Mouse (Mus musculus) limb, embryonic 12.5 days (tissue): ENCODE data around the gene Rasl11a. TPM values are rescaled to one million over a fixed set of nuclear protein-coding genes. Genes with fewer than 3 reads are reported as not detected.
"Not testable (repeated sequence)": the region's sequence is repeated elsewhere in the genome, so short reads cannot be mapped to it uniquely, and the experiment has no call there.

Experiments
- ATAC-seq: fragments of 200-750 bp; cut with Nextera tagmentation; 2 replicates; pipeline ENCODE4 v1.8.0; 2017; ENCODE audit warnings: low read depth, moderate TSS enrichment; ENCODE audit not compliant: insufficient number of reproducible peaks, insufficient read depth, low FRiP score, low TSS enrichment
- H3K27ac ChIP-seq: fragments of 300-500 bp; sonication (generic); 2 replicates; pipeline ENCODE4 v1.5.1; 2016; ENCODE audit warnings: mild to moderate bottlenecking, moderate library complexity
- H3K27me3 ChIP-seq: fragments of 300-500 bp; sonication (generic); 2 replicates; pipeline ENCODE4 v1.6.1; 2016; ENCODE audit warnings: mild to moderate bottlenecking, moderate library complexity
- H3K36me3 ChIP-seq: fragments of 300-500 bp; sonication (generic); 2 replicates; pipeline ENCODE4 v1.6.1; 2016; ENCODE audit warnings: mild to moderate bottlenecking, moderate library complexity
- H3K4me1 ChIP-seq: fragments of 300-500 bp; sonication (generic); replicated peaks from 2 replicates; pipeline ENCODE4 v1.6.1; 2016
- H3K4me2 ChIP-seq: fragments of 300-500 bp; sonication (generic); 2 replicates; pipeline ENCODE4 v1.6.1; 2016; ENCODE audit warnings: mild to moderate bottlenecking, moderate library complexity
- H3K4me3 ChIP-seq: fragments of 300-500 bp; sonication (generic); replicated peaks from 2 replicates; pipeline ENCODE4 v1.5.1; 2016; ENCODE audit warnings: mild to moderate bottlenecking
- H3K9ac ChIP-seq: fragments of 300-500 bp; sonication (generic); replicated peaks from 2 replicates; pipeline ENCODE4 v1.6.1; 2016; ENCODE audit warnings: mild to moderate bottlenecking, moderate library complexity
- H3K9me3 ChIP-seq: fragments of 300-500 bp; sonication (generic); 2 replicates; pipeline ENCODE4 v1.6.1; 2016; ENCODE audit warnings: mild to moderate bottlenecking, moderate library complexity
- WGBS: fragments of 180-500 bp; shearing (Covaris S2); methylation state at CpG from one replicate; pipeline ENCODE4 v1.1.7; 2016; 5-methylcytosine and 5-hydroxymethylcytosine counted together
- polyA plus RNA-seq: library from polyadenylated mRNA; unstranded; fragments of >200 nt; fragmentation: Nextera tagmentation; extraction: Ambion mirVana; gene quantifications from 2 replicates; pipeline ENCODE4 v1.2.1, GENCODE M21; 2016

Rasl11a gene
- polyA plus RNA-seq, 1 experiment from 2014 or later, result 21.8 TPM

DNA sequence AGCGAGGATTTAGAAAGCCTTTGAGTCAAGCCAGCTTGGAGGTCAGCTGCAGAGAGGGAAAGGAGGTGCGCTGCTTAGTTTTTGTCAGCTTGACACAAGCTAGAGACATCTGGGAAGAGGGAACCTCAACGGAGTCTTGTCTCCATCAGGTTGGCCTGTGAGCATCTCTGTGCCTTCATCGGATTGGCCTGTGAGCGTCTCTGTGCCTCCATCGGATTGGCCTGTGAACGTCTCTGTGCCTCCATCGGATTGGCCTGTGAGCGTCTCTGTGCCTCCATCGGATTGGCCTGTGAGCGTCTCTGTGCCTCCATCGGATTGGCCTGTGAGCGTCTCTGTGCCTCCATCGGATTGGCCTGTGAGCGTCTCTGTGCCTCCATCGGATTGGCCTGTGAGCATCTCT, 50.8 kb downstream of the Rasl11a start:
- not testable (repeated sequence) for ATAC-seq, H3K4me2 ChIP-seq, H3K4me3 ChIP-seq, H3K9me3 ChIP-seq, H3K9ac ChIP-seq, H3K4me1 ChIP-seq, H3K27ac ChIP-seq, H3K27me3 ChIP-seq, H3K36me3 ChIP-seq
- 90% methylated on average over 14 of the region's 16 CpGs for WGBS

DNA sequence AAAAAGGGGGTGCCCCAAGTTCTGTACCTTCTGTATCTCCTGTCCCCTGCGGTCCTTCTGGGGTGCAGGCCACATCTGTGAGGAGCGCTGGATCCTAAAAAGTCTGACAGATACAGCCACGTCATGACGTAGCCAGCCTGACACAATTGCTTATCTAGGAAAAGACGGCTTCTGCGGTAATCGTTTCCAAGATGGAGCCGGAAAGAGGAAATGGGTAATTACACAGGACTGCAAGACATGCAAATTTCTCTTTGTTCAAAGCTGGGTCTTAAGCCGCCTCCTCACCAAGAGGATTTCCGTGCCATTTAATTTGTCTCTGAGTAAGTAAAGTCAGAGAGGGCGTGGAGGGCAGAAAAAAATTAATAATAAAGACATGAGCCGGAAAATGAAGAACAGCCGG, 52.1 kb downstream of the Rasl11a start:
- Histone ChIP-seq H3K4me3 (no peak overlapping the region), H3K4me1 (no peaks in the 10 kb centered on the region), H3K9ac (no peak overlapping the region), H3K27ac (no peak overlapping the region), H3K27me3 (no peaks in the 10 kb centered on the region), H3K36me3 (no peaks in the 10 kb centered on the region), H3K4me2 (no peak overlapping the region), H3K9me3 (no peaks in the 10 kb centered on the region)
- 70% methylated on average over 13 of the region's 13 CpGs for whole genome bisulfite sequencing
- no peak for ATAC-seq

Other genes with a start within 250 kb of the Rasl11a start
- gene Usp12, start 50.1 kb upstream of the Rasl11a start, polyA plus RNA-seq, result 15.2 and 15.4 TPM in 2 replicates
- gene Rpl21, start 12.2 kb upstream of the Rasl11a start, polyA plus RNA-seq, result 536 and 555 TPM in 2 replicates
- gene Gtf3a, start 103.6 kb downstream of the Rasl11a start, polyA plus RNA-seq, result 111 and 122 TPM in 2 replicates
- gene Mtif3, start 118.7 kb downstream of the Rasl11a start, polyA plus RNA-seq, result 20.4 and 22.3 TPM in 2 replicates
- gene Lnx2, start 231.5 kb downstream of the Rasl11a start, polyA plus RNA-seq, result 10.0 and 11.0 TPM in 2 replicates
- 113 and 114 TPM in 2 replicates for gene Polr1d, start 232.0 kb downstream of the Rasl11a start, polyA plus RNA-seq